Mouse (Mus musculus): ENCODE data around the gene Asb6. TPM values are rescaled to one million over a fixed set of nuclear protein-coding genes. Genes with fewer than 3 reads are reported as not detected.

The Asb6 gene
- polyA plus RNA-seq (2021; fragmentation: Nextera tagmentation): 22.6 and 26.3 TPM in 2 replicates
- long read RNA-seq, experiment 1, full-length matches to known transcripts: 158 of 178 reads
- long read RNA-seq, experiment 1, partial matches to known transcripts: 7 of 178 reads
- long read RNA-seq, experiment 1, other reads (novel, unspliced or antisense): 13 of 178 reads
- long read RNA-seq, experiment 2, full-length matches to known transcripts: 34 of 44 reads
- long read RNA-seq, experiment 2, partial matches to known transcripts: 1 of 44 reads
- long read RNA-seq, experiment 2, other reads (novel, unspliced or antisense): 9 of 44 reads

DNA sequence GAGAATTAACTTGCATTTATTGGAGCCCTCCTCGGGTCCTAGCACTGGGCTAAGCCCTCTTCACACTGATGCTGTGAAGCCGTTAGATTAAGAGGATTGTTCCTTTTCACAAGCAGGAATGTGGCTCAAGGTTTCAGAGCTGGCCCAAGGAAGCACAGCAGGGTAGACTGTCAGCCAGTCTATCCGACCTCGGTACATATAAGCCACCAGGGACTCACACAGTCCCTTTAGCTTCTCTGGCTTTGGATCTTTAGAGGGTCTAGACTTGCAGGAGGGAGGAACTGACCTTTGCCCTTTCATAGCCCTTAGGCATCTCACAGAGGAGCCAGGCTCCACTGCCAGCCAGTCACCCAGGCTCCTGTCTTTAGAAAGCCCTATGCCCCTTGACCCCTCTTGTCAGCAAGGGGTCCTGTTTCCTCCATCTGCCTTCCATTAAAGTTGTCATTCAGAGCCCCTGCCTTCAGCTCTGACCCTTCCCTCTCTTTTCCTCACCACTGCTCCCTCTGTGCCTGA is at the start of gene Asb6:
TSS of gene Asb6 (minus strand) at position 51 of the 513 bp plus-strand sequence.

GRCm38 (mm10) chr2:30834373-30835022 is 4.4 kb upstream of the Asb6 start, which contains the start of gene Prrx2:
Gene Prrx2, plus strand, starts transcription at chr2:30834972.

GRCm38 (mm10) chr2:30807648-30808295 is 22.4 kb downstream of the Asb6 start, which contains the start of gene Ntmt1:
Gene Ntmt1, plus strand, starts transcription at chr2:30807826.

DNA sequence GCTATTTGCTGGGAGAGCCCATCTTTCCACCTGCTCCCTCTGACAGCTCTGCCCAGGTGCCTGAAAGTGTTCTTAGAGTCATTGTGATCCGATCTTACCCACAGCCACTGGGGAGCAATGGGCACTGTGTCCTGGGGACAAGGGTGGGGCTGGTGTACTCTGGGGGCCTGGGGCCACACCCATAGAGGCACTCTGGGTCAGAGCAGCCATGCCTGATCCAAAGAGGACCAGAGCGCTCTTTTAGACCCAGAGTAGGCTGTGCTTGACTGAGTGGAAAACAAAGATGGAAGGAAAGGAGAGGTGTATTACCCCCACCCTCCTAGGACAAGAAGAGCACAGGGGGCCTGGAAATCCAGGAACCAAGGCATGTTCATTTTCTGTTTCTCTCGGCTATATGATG is 26.5 kb downstream of the Asb6 start, which contains the start of gene 1700001O22Rik:
TSS of gene 1700001O22Rik (minus strand) at position 58 of the 400 bp plus-strand sequence.

Other genes starting within 250 kb of the Asb6 start
- gene Cstad, start 235.3 kb downstream of the Asb6 start, polyA plus RNA-seq (2021; fragmentation: Nextera tagmentation): 5.9 and 9.5 TPM in 2 replicates
- gene 1700001O22Rik, start 26.7 kb downstream of the Asb6 start, polyA plus RNA-seq (2021; fragmentation: Nextera tagmentation): 9.7 and 11.1 TPM in 2 replicates
- gene Ntmt1, start 22.5 kb downstream of the Asb6 start, polyA plus RNA-seq (2021; fragmentation: Nextera tagmentation): 43.3 and 64.3 TPM in 2 replicates
- 0.21 and 1.2 TPM in 2 replicates for gene Prrx2, start 4.6 kb upstream of the Asb6 start, polyA plus RNA-seq (2021; fragmentation: Nextera tagmentation)
- gene Ptges, start 99.5 kb upstream of the Asb6 start, polyA plus RNA-seq (2021; fragmentation: Nextera tagmentation): 2.1 and 3.7 TPM in 2 replicates
- gene Tor1b, start 122.6 kb upstream of the Asb6 start, polyA plus RNA-seq (2021; fragmentation: Nextera tagmentation): 16.7 and 21.6 TPM in 2 replicates
- gene Tor1a, start 137.6 kb upstream of the Asb6 start, polyA plus RNA-seq (2021; fragmentation: Nextera tagmentation): 57.6 and 78.1 TPM in 2 replicates
- gene BC005624, start 151.9 kb upstream of the Asb6 start, polyA plus RNA-seq (2021; fragmentation: Nextera tagmentation): 91.7 and 95.6 TPM in 2 replicates
- gene Usp20, start 151.9 kb upstream of the Asb6 start, polyA plus RNA-seq (2021; fragmentation: Nextera tagmentation): 20.8 and 25.0 TPM in 2 replicates